Mouse (Mus musculus) bone marrow, adult 2 months (tissue): ENCODE measurements around the gene Gm5773.
"Not testable (repeated sequence)": the region's sequence is repeated elsewhere in the genome, so short reads cannot be mapped to it uniquely, and the experiment has no call there.

Experiments
- CTCF ChIP-seq: fragments of 200-500 bp; IDR thresholded peaks from 2 replicates; pipeline ENCODE4 v1.5.1; 2011; ENCODE audit warnings: low read length, control low read depth; ENCODE audit not compliant: control insufficient read depth, insufficient read depth
- POLR2A ChIP-seq: fragments of 200-500 bp; IDR thresholded peaks from 2 replicates; pipeline ENCODE4 v1.6.1; 2011; ENCODE audit warnings: low read depth, mild to moderate bottlenecking, control low read depth, low read length, borderline replicate concordance; ENCODE audit not compliant: control insufficient read depth

GRCm38 (mm10) chr3:93745475-93745874 is 27.3 kb upstream of the Gm5773 start:
- not testable (repeated sequence) for TF ChIP-seq CTCF, POLR2A
